Mouse (Mus musculus) hindbrain, embryonic 14.5 days (tissue): ENCODE measurements around the gene Zfp282. TPM values are rescaled to one million over a fixed set of nuclear protein-coding genes. Genes with fewer than 3 reads are reported as not detected.
A peak's percentile ranks its signal among the peaks of the same experiment; 100 is the strongest.

Experiments
- ATAC-seq: fragments of 200-750 bp; cut with Nextera tagmentation; 2 replicates; pipeline ENCODE4 v1.8.0; 2017; ENCODE audit warnings: moderate number of reproducible peaks, mild to moderate bottlenecking, moderate TSS enrichment, moderate library complexity; ENCODE audit not compliant: low FRiP score
- DNase-seq: peaks from one replicate; pipeline ENCODE4 v3.0.0-alpha.2; 2015; ENCODE audit warnings: low spot score
- H3K27ac ChIP-seq: fragments of 300-500 bp; sonication (generic); 2 replicates; pipeline ENCODE4 v1.5.1; 2014; ENCODE audit warnings: mild to moderate bottlenecking, moderate library complexity
- H3K27me3 ChIP-seq: fragments of 300-500 bp; sonication (generic); 2 replicates; pipeline ENCODE4 v1.6.1; 2014; ENCODE audit warnings: mild to moderate bottlenecking, low read length, mixed read lengths; ENCODE audit not compliant: control insufficient read depth, insufficient read depth
- H3K36me3 ChIP-seq: fragments of 300-500 bp; sonication (generic); replicated peaks from 2 replicates; pipeline ENCODE4 v1.6.1; 2014; ENCODE audit not compliant: control insufficient read depth, insufficient read depth
- H3K4me1 ChIP-seq: fragments of 300-500 bp; sonication (generic); replicated peaks from 2 replicates; pipeline ENCODE4 v1.6.1; 2014; ENCODE audit warnings: antibody characterized with exemption, low read length, mixed read lengths; ENCODE audit not compliant: control insufficient read depth, insufficient read depth
- H3K4me2 ChIP-seq: fragments of 300-500 bp; sonication (generic); replicated peaks from 2 replicates; pipeline ENCODE4 v1.6.1; 2014; ENCODE audit warnings: mild to moderate bottlenecking, moderate library complexity
- H3K4me3 ChIP-seq: fragments of 300-500 bp; sonication (generic); replicated peaks from 2 replicates; pipeline ENCODE4 v1.5.1; 2014; ENCODE audit warnings: mild to moderate bottlenecking, low read length
- H3K9ac ChIP-seq: fragments of 300-500 bp; sonication (generic); 2 replicates; pipeline ENCODE4 v1.6.1; 2014
- H3K9me3 ChIP-seq: fragments of 300-500 bp; sonication (generic); 2 replicates; pipeline ENCODE4 v1.6.1; 2016; ENCODE audit warnings: low read length; ENCODE audit not compliant: control insufficient read depth
- WGBS: fragments of 180-500 bp; shearing (Covaris S2); extraction: QIAGEN DNeasy Blood & Tissue Kit; methylation state at CpG from one replicate; pipeline ENCODE4 v1.1.7; 2014; 5-methylcytosine and 5-hydroxymethylcytosine counted together
- polyA plus RNA-seq: library from polyadenylated mRNA; unstranded; fragments of >200 nt; fragmentation: Nextera tagmentation; extraction: Ambion mirVana; gene quantifications from 2 replicates; pipeline ENCODE4 v1.2.1, GENCODE M21; 2014

The Zfp282 gene
- polyA plus RNA-seq, 1 experiment from 2014 or later: 18.7 TPM

GRCm38 (mm10) chr6:47911650-47912049, 34.6 kb downstream of the Zfp282 start:
- no peaks in the 10 kb centered on the region for H3K27me3 ChIP-seq
- peaks cover 16% of the 10 kb centered on the region for H3K36me3 ChIP-seq
- H3K9me3 ChIP-seq: no peaks in the 10 kb centered on the region
- no peak overlapping the region for H3K9ac ChIP-seq
- no peak overlapping the region for H3K27ac ChIP-seq
- DNase-seq (no peak), ATAC-seq (no peak)
- no peak overlapping the region for H3K4me2 ChIP-seq
- 86% methylated on average over 1 of the region's 1 CpGs for WGBS
- no peaks in the 10 kb centered on the region for H3K4me1 ChIP-seq
- no peak overlapping the region for H3K4me3 ChIP-seq

GRCm38 (mm10) chr6:47912991-47913390, 36.0 kb downstream of the Zfp282 start:
- 73% methylated on average over 3 of the region's 3 CpGs for WGBS
- no peak overlapping the region for H3K4me3 ChIP-seq
- H3K4me1 ChIP-seq: no peaks in the 10 kb centered on the region
- DNase-seq (no peak), ATAC-seq (no peak)
- H3K9ac ChIP-seq: no peak overlapping the region
- no peaks in the 10 kb centered on the region for H3K27me3 ChIP-seq
- peaks cover 4% of the 10 kb centered on the region for H3K36me3 ChIP-seq
- H3K9me3 ChIP-seq: no peaks in the 10 kb centered on the region
- no peak overlapping the region for H3K27ac ChIP-seq
- no peak overlapping the region for H3K4me2 ChIP-seq

- Histone ChIP-seq H3K9me3 (no peaks in the 10 kb centered on the region), H3K36me3 (no peaks in the 10 kb centered on the region), H3K27ac (no peak overlapping the region), H3K4me3 (no peak overlapping the region), H3K4me1 (peaks cover 10% of the 10 kb centered on the region), H3K4me2 (no peak overlapping the region), H3K9ac (no peak overlapping the region), H3K27me3 (no peaks in the 10 kb centered on the region)
- DNase-seq (no peak), ATAC-seq (no peak)
- WGBS: 86% methylated on average over 5 of the region's 5 CpGs
Observed at GRCm38 (mm10) chr6:47917051-47917450, 40.0 kb downstream of the Zfp282 start.

GRCm38 (mm10) chr6:47918768-47919274, 41.8 kb downstream of the Zfp282 start:
- H3K36me3 ChIP-seq: no peaks in the 10 kb centered on the region
- WGBS: 76% methylated on average over 3 of the region's 3 CpGs
- H3K27me3 ChIP-seq: no peaks in the 10 kb centered on the region
- H3K27ac ChIP-seq: no peak overlapping the region
- H3K4me3 ChIP-seq: no peak overlapping the region
- no peak overlapping the region for H3K9ac ChIP-seq
- H3K4me2 ChIP-seq: no peak overlapping the region
- H3K9me3 ChIP-seq: no peaks in the 10 kb centered on the region
- H3K4me1 ChIP-seq: peaks cover 11% of the 10 kb centered on the region
- DNase-seq: no peak
- ATAC-seq: no peak

GRCm38 (mm10) chr6:47919646-47920446, 42.8 kb downstream of the Zfp282 start:
- ATAC-seq: peak; percentile 52
- peak overlapping the region; percentile 58 for H3K4me3 ChIP-seq
- no peak for DNase-seq
- H3K27me3 ChIP-seq: no peaks in the 10 kb centered on the region
- 28% methylated on average over 11 of the region's 11 CpGs for WGBS
- H3K4me1 ChIP-seq: peaks cover 11% of the 10 kb centered on the region
- H3K9me3 ChIP-seq: no peaks in the 10 kb centered on the region
- peak overlapping the region; percentile 69 for H3K9ac ChIP-seq
- H3K27ac ChIP-seq: peak overlapping the region; percentile 94
- H3K4me2 ChIP-seq: peak overlapping the region; percentile 91
- H3K36me3 ChIP-seq: no peaks in the 10 kb centered on the region

- Histone ChIP-seq H3K9ac (peak within 1 kb of the TSS; percentile 69), H3K4me1 (peaks cover 11% of the 10 kb centered on the region), H3K36me3 (no peaks in the 10 kb centered on the region), H3K27ac (peak within 1 kb of the TSS; percentile 94), H3K9me3 (no peaks in the 10 kb centered on the region), H3K27me3 (no peaks in the 10 kb centered on the region), H3K4me3 (peak within 1 kb of the TSS; percentile 58), H3K4me2 (peak within 1 kb of the TSS; percentile 91)
- ATAC-seq (peak; percentile 95), DNase-seq (peak; percentile 86)
- 1% methylated on average over 66 of the region's 67 CpGs for WGBS
Observed at GRCm38 (mm10) chr6:47920447-47921340, 43.7 kb downstream of the Zfp282 start, which contains the start of gene Zfp212. Gene Zfp212, plus strand, starts transcription at chr6:47920476.

- ATAC-seq (no peak), DNase-seq (no peak)
- Histone ChIP-seq H3K27me3 (no peaks in the 10 kb centered on the region; the same call in 1 of the 2 replicates), H3K36me3 (no peaks in the 10 kb centered on the region), H3K4me2 (peak overlapping the region; percentile 78), H3K4me1 (no peaks in the 10 kb centered on the region; the same call in 1 of the 2 replicates), H3K9ac (peak overlapping the region; percentile 69; the same call in 1 of the 2 replicates), H3K9me3 (no peaks in the 10 kb centered on the region), H3K27ac (no peak overlapping the region), H3K4me3 (peak overlapping the region; percentile 39)
- 49% methylated on average over 12 of the region's 12 CpGs for WGBS
Observed at GRCm38 (mm10) chr6:47942461-47942860, 65.5 kb downstream of the Zfp282 start.

- peak; percentile 79 for ATAC-seq
- Histone ChIP-seq H3K27me3 (no peaks in the 10 kb centered on the region; the same call in 1 of the 2 replicates), H3K4me2 (peak overlapping the region; percentile 78), H3K36me3 (no peaks in the 10 kb centered on the region), H3K4me1 (no peaks in the 10 kb centered on the region; the same call in 1 of the 2 replicates), H3K9ac (peak overlapping the region; percentile 69), H3K27ac (no peak overlapping the region), H3K4me3 (peak overlapping the region; percentile 39), H3K9me3 (no peaks in the 10 kb centered on the region)
- peak; percentile 47 for DNase-seq
- WGBS: 8% methylated on average over 64 of the region's 64 CpGs
Observed at GRCm38 (mm10) chr6:47943021-47943691, 66.2 kb downstream of the Zfp282 start.
